Mouse (Mus musculus) testis, adult 2 months (tissue): ENCODE data around the gene Gm9736. TPM values are rescaled to one million over a fixed set of nuclear protein-coding genes. Genes with fewer than 3 reads are reported as not detected.

Source experiments
- H3K27ac ChIP-seq: fragments of 200-500 bp; 2 replicates; pipeline ENCODE4 v1.5.1; 2012; ENCODE audit warnings: low read depth, low read length; ENCODE audit not compliant: control insufficient read depth, insufficient read depth
- H3K27me3 ChIP-seq: fragments of 200-500 bp; 2 replicates; pipeline ENCODE4 v1.6.1; 2012; ENCODE audit warnings: mild to moderate bottlenecking, low read length, moderate library complexity; ENCODE audit not compliant: control insufficient read depth, insufficient read depth
- H3K36me3 ChIP-seq: fragments of 200-500 bp; 2 replicates; pipeline ENCODE4 v1.6.1; 2012; ENCODE audit warnings: mild to moderate bottlenecking, low read length; ENCODE audit not compliant: control insufficient read depth, insufficient read depth
- H3K4me1 ChIP-seq: fragments of 200-500 bp; 2 replicates; pipeline ENCODE4 v1.6.1; 2012; ENCODE audit warnings: low read length; ENCODE audit not compliant: control insufficient read depth, insufficient read depth
- H3K4me3 ChIP-seq: fragments of 200-500 bp; 2 replicates; pipeline ENCODE4 v1.5.1; 2012; ENCODE audit warnings: low read depth, mild to moderate bottlenecking, low read length, moderate library complexity, mixed read lengths; ENCODE audit not compliant: control insufficient read depth
- CTCF ChIP-seq: fragments of 200-500 bp; IDR thresholded peaks from 2 replicates; pipeline ENCODE4 v1.5.1; 2012; ENCODE audit warnings: low read depth, mild to moderate bottlenecking, inconsistent platforms, low read length, moderate library complexity; ENCODE audit not compliant: control insufficient read depth, insufficient read depth, insufficient replicate concordance
- POLR2A ChIP-seq: fragments of 200-500 bp; IDR thresholded peaks from 2 replicates; pipeline ENCODE4 v1.6.1; 2012; ENCODE audit warnings: low read depth, mild to moderate bottlenecking, inconsistent platforms, low read length, moderate library complexity; ENCODE audit not compliant: control insufficient read depth
- polyA plus RNA-seq: library from polyadenylated mRNA; depleted of rRNA; stranded (reverse); fragments of >200 nt; gene quantifications from 2 replicates; pipeline ENCODE4 v1.2.3, GENCODE M21; 2012; rRNA removed

Gm9736 gene
- polyA plus RNA-seq, 1 experiment, result not detected

DNA sequence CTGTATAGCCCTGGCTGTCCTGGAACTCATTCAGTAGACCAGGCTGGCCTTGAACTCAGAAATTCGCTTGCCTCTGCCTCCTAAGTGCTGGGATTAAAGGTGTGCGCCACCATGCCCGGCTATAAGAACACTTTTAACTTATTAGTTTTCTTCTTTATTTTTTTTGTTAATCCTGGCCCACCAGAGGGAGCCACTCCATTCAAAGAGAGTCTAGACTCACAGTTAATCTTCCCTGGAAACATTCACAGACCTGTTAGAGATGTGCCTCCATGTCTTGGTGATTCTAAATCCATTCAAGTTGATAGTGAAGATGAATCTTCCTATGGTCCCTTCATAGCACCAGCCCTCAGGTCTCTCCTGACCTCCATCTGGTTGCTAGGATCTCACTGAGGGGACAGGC, 41.3 kb downstream of the Gm9736 start:
- H3K4me3 ChIP-seq, result no peak overlapping the region
- no peak for TF ChIP-seq CTCF
- no peak for TF ChIP-seq POLR2A
- no peaks in the 10 kb centered on the region for H3K27me3 ChIP-seq
- no peaks in the 10 kb centered on the region for H3K36me3 ChIP-seq
- H3K4me1 ChIP-seq, result no peaks in the 10 kb centered on the region
- no peak overlapping the region for H3K27ac ChIP-seq

GRCm38 (mm10) chr10:77706326-77706725, 44.8 kb downstream of the Gm9736 start, which contains the start of gene Gm10272:
TSS of gene Gm10272 (plus strand) at chr10:77706626.
- no peak within 1 kb of the TSS for H3K4me3 ChIP-seq
- H3K27me3 ChIP-seq, result no peaks in the 10 kb centered on the region
- TF ChIP-seq POLR2A (no peak), CTCF (no peak)
- no peak within 1 kb of the TSS for H3K27ac ChIP-seq
- H3K36me3 ChIP-seq, result no peaks in the 10 kb centered on the region
- H3K4me1 ChIP-seq, result no peaks in the 10 kb centered on the region

Other genes with a start within 250 kb of the Gm9736 start
- gene Fam207a, start 235.6 kb downstream of the Gm9736 start, polyA plus RNA-seq, result 10.4 and 10.7 TPM in 2 replicates
- gene Itgb2, start 221.1 kb downstream of the Gm9736 start, polyA plus RNA-seq, result 0.77 and 0.81 TPM in 2 replicates
- gene Pttg1ip, start 169.6 kb downstream of the Gm9736 start, polyA plus RNA-seq, result 127 and 131 TPM in 2 replicates
- gene Sumo3, start 145.3 kb downstream of the Gm9736 start, polyA plus RNA-seq, result 83.1 and 88.6 TPM in 2 replicates
- 0.72 TPM in 1 of 2 replicates, not detected in the other for gene Gm49325, start 145.2 kb downstream of the Gm9736 start, polyA plus RNA-seq
- 66.1 and 70.3 TPM in 2 replicates for gene Ube2g2, start 129.1 kb downstream of the Gm9736 start, polyA plus RNA-seq
- gene Tspear, start 64.8 kb downstream of the Gm9736 start, polyA plus RNA-seq, result 0.07 and 0.73 TPM in 2 replicates
- not detected in 2 replicates for gene Gm19402, start 60.6 kb downstream of the Gm9736 start, polyA plus RNA-seq
- not detected in 2 replicates for gene Gm9508, start 54.1 kb downstream of the Gm9736 start, polyA plus RNA-seq
- not detected in 2 replicates for gene Gm10272, start 44.7 kb downstream of the Gm9736 start, polyA plus RNA-seq
- not detected in 2 replicates for gene Gm10024, start 39.9 kb downstream of the Gm9736 start, polyA plus RNA-seq
- gene Gm10142, start 35.5 kb downstream of the Gm9736 start, polyA plus RNA-seq, result not detected in 2 replicates
- not detected in 2 replicates for gene Krtap12-1, start 30.8 kb downstream of the Gm9736 start, polyA plus RNA-seq
- gene Gm10100, start 24.9 kb downstream of the Gm9736 start, polyA plus RNA-seq, result not detected in 2 replicates
- not detected in 2 replicates for gene Gm18596, start 8.7 kb downstream of the Gm9736 start, polyA plus RNA-seq
- gene Gm3233, start 8.3 kb upstream of the Gm9736 start, polyA plus RNA-seq, result not detected in 2 replicates
- gene Gm3238, start 20.0 kb upstream of the Gm9736 start, polyA plus RNA-seq, result not detected in 2 replicates
- not detected in 2 replicates for gene Gm7138, start 25.6 kb upstream of the Gm9736 start, polyA plus RNA-seq
- not detected in 2 replicates for gene Gm3250, start 31.2 kb upstream of the Gm9736 start, polyA plus RNA-seq
- not detected in 2 replicates for gene Gm7137, start 36.8 kb upstream of the Gm9736 start, polyA plus RNA-seq
- gene Gm9639, start 43.7 kb upstream of the Gm9736 start, polyA plus RNA-seq, result not detected in 2 replicates
- gene Gm19668, start 47.8 kb upstream of the Gm9736 start, polyA plus RNA-seq, result not detected in 2 replicates
- not detected in 2 replicates for gene Gm9507, start 60.5 kb upstream of the Gm9736 start, polyA plus RNA-seq
- gene Gm2696, start 63.3 kb upstream of the Gm9736 start, polyA plus RNA-seq, result not detected in 2 replicates
- gene Krtap10-4, start 75.7 kb upstream of the Gm9736 start, polyA plus RNA-seq, result 1.2 and 1.4 TPM in 2 replicates
- gene Krtap10-10, start 84.6 kb upstream of the Gm9736 start, polyA plus RNA-seq, result not detected in 2 replicates
- not detected in 2 replicates for gene Gm36176, start 95.4 kb upstream of the Gm9736 start, polyA plus RNA-seq
- gene Gm10318, start 101.5 kb upstream of the Gm9736 start, polyA plus RNA-seq, result not detected in 2 replicates
- gene Gm3285, start 110.6 kb upstream of the Gm9736 start, polyA plus RNA-seq, result not detected in 2 replicates
- 0.57 and 1.1 TPM in 2 replicates for gene Lrrc3, start 151.2 kb upstream of the Gm9736 start, polyA plus RNA-seq
- 0.17 and 0.30 TPM in 2 replicates for gene Trpm2, start 219.2 kb upstream of the Gm9736 start, polyA plus RNA-seq
- 61.7 and 72.6 TPM in 2 replicates for gene 1810043G02Rik, start 227.2 kb upstream of the Gm9736 start, polyA plus RNA-seq